Mouse (Mus musculus): ENCODE results near the gene Htt.

The Htt gene

GRCm38 (mm10) chr5:34889252-34889651 lies 127.7 kb downstream of the Htt start:
- in situ Hi-C loops (cut with MboI, MseI) = no loop called here

- in situ Hi-C loops (cut with MboI, MseI) = no loop called here
Measured at GRCm38 (mm10) chr5:34896697-34897453, 135.3 kb downstream of the Htt start.

GRCm38 (mm10) chr5:34899787-34900469 lies 138.4 kb downstream of the Htt start:
- in situ Hi-C loops (cut with MboI, MseI) = no loop called here

GRCm38 (mm10) chr5:34902371-34902770 lies 140.8 kb downstream of the Htt start:
- in situ Hi-C loops (cut with MboI, MseI) = no loop called here

GRCm38 (mm10) chr5:34902811-34903385 lies 141.4 kb downstream of the Htt start:
- in situ Hi-C loops (cut with MboI, MseI) = no loop called here

GRCm38 (mm10) chr5:34904412-34904811 lies 142.9 kb downstream of the Htt start:
- in situ Hi-C loops (cut with MboI, MseI) = no loop called here

GRCm38 (mm10) chr5:34907230-34907629 lies 145.7 kb downstream of the Htt start:
- in situ Hi-C loops (cut with MboI, MseI) = no loop called here

GRCm38 (mm10) chr5:34907910-34908725 lies 146.6 kb downstream of the Htt start, which contains the start of gene Msantd1:
Gene Msantd1 (plus strand): TSS chr5:34908012.
- in situ Hi-C loops (cut with MboI, MseI) = no loop called here

GRCm38 (mm10) chr5:34908726-34909633 lies 147.4 kb downstream of the Htt start:
- in situ Hi-C loops (cut with MboI, MseI) = no loop called here

- in situ Hi-C loops (cut with MboI, MseI) = no loop called here
Measured at GRCm38 (mm10) chr5:34909634-34910503, 148.3 kb downstream of the Htt start.

GRCm38 (mm10) chr5:34910504-34910815 lies 148.9 kb downstream of the Htt start:
- in situ Hi-C loops (cut with MboI, MseI) = no loop called here

- in situ Hi-C loops (cut with MboI, MseI) = loop anchor here (5.0 kb wide), 2 partner anchors 132 to 592 kb away; no protein-coding TSS in a partner anchor
Measured at GRCm38 (mm10) chr5:34915801-34916200, 154.3 kb downstream of the Htt start.

GRCm38 (mm10) chr5:34917234-34917655 lies 155.7 kb downstream of the Htt start:
- in situ Hi-C loops (cut with MboI, MseI) = loop anchor here (5.0 kb wide), 2 partner anchors 130 to 590 kb away; no protein-coding TSS in a partner anchor

- in situ Hi-C loops (cut with MboI, MseI) = loop anchor here (5.0 kb wide), 2 partner anchors 129 to 589 kb away; no protein-coding TSS in a partner anchor
Measured at GRCm38 (mm10) chr5:34918785-34919184, 157.2 kb downstream of the Htt start.

- in situ Hi-C loops (cut with MboI, MseI) = no loop called here
Measured at GRCm38 (mm10) chr5:34922531-34922930, 161.0 kb downstream of the Htt start.

- in situ Hi-C loops (cut with MboI, MseI) = no loop called here
Measured at GRCm38 (mm10) chr5:34923920-34924319, 162.4 kb downstream of the Htt start.

GRCm38 (mm10) chr5:34924519-34924918 lies 163.0 kb downstream of the Htt start:
- in situ Hi-C loops (cut with MboI, MseI) = no loop called here

GRCm38 (mm10) chr5:34927648-34928047 lies 166.1 kb downstream of the Htt start:
- in situ Hi-C loops (cut with MboI, MseI) = no loop called here

GRCm38 (mm10) chr5:34930151-34930975 lies 168.8 kb downstream of the Htt start:
- in situ Hi-C loops (cut with MboI, MseI) = no loop called here

All from T-helper 2 cell (primary cell).